Mouse (Mus musculus): ENCODE results near the gene Arl6ip4. TPM values are rescaled to one million over a fixed set of nuclear protein-coding genes. Genes with fewer than 3 reads are reported as not detected.

The Arl6ip4 gene
- polyA plus RNA-seq, 1 experiment from 2014 or later: 105 TPM

Other genes with a start within 250 kb of the Arl6ip4 start
- 1.0 and 1.4 TPM in 2 replicates for gene Hcar1, start 236.1 kb upstream of the Arl6ip4 start, polyA plus RNA-seq (2014; fragmentation: Nextera tagmentation; extraction: Ambion mirVana)
- 135 and 171 TPM in 2 replicates for gene Denr, start 208.9 kb upstream of the Arl6ip4 start, polyA plus RNA-seq (2014; fragmentation: Nextera tagmentation; extraction: Ambion mirVana)
- 0.89 and 3.8 TPM in 2 replicates for gene Gm43518, start 188.7 kb upstream of the Arl6ip4 start, polyA plus RNA-seq (2014; fragmentation: Nextera tagmentation; extraction: Ambion mirVana)
- 6.2 and 7.3 TPM in 2 replicates for gene Ccdc62, start 185.4 kb upstream of the Arl6ip4 start, polyA plus RNA-seq (2014; fragmentation: Nextera tagmentation; extraction: Ambion mirVana)
- gene Hip1r, start 142.5 kb upstream of the Arl6ip4 start, polyA plus RNA-seq (2014; fragmentation: Nextera tagmentation; extraction: Ambion mirVana): 11.0 and 13.0 TPM in 2 replicates
- 20.2 and 27.6 TPM in 2 replicates for gene Vps37b, start 83.8 kb upstream of the Arl6ip4 start, polyA plus RNA-seq (2014; fragmentation: Nextera tagmentation; extraction: Ambion mirVana)
- 0.44 and 0.97 TPM in 2 replicates for gene Abcb9, start 20.3 kb upstream of the Arl6ip4 start, polyA plus RNA-seq (2014; fragmentation: Nextera tagmentation; extraction: Ambion mirVana)
- gene Ogfod2, start 3.8 kb upstream of the Arl6ip4 start, polyA plus RNA-seq (2014; fragmentation: Nextera tagmentation; extraction: Ambion mirVana): 12.2 and 15.3 TPM in 2 replicates
- 5.1 and 7.0 TPM in 2 replicates for gene Pitpnm2, start 133.7 kb downstream of the Arl6ip4 start, polyA plus RNA-seq (2014; fragmentation: Nextera tagmentation; extraction: Ambion mirVana)
- 11.8 and 20.8 TPM in 2 replicates for gene Mphosph9, start 211.9 kb downstream of the Arl6ip4 start, polyA plus RNA-seq (2014; fragmentation: Nextera tagmentation; extraction: Ambion mirVana)
- gene 2810006K23Rik, start 212.0 kb downstream of the Arl6ip4 start, polyA plus RNA-seq (2014; fragmentation: Nextera tagmentation; extraction: Ambion mirVana): 12.5 and 13.2 TPM in 2 replicates
- gene Cdk2ap1, start 247.0 kb downstream of the Arl6ip4 start, polyA plus RNA-seq (2014; fragmentation: Nextera tagmentation; extraction: Ambion mirVana): 62.3 and 87.0 TPM in 2 replicates